Mouse (Mus musculus): Measurements from ENCODE around the gene Dbh.

GRCm38 (mm10) chr2:27123121-27123520 lies 41.9 kb upstream of the Dbh start:
- TF ChIP-seq CTCF (IDR thresholded peaks at IDR 0.05; ENCODE audit: extremely low read depth, insufficient read depth, insufficient read length, insufficient replicate concordance) (no peak), POLR2A (IDR thresholded peaks at IDR 0.05; ENCODE audit: low read depth, low read length) (no peak)

All from spleen, adult 2 months (tissue).